Mouse (Mus musculus) intestine, postnatal 0 days (tissue): ENCODE measurements around the gene Phlda1. TPM values are rescaled to one million over a fixed set of nuclear protein-coding genes. Genes with fewer than 3 reads are reported as not detected.
A peak's percentile ranks its signal among the peaks of the same experiment; 100 is the strongest.

Experiments used
- ATAC-seq: fragments of 200-750 bp; cut with Nextera tagmentation; 2 replicates; pipeline ENCODE4 v1.8.0; 2017; ENCODE audit warnings: mild to moderate bottlenecking, moderate TSS enrichment, moderate library complexity
- H3K27ac ChIP-seq: fragments of 300-500 bp; sonication (generic); 2 replicates; pipeline ENCODE4 v1.5.1; 2014; ENCODE audit warnings: mild to moderate bottlenecking, low read depth, low read length, moderate library complexity
- H3K27me3 ChIP-seq: fragments of 300-500 bp; sonication (generic); replicated peaks from 2 replicates; pipeline ENCODE4 v1.6.1; 2014; ENCODE audit warnings: low read length, mixed read lengths; ENCODE audit not compliant: control insufficient read depth, insufficient read depth
- H3K36me3 ChIP-seq: fragments of 300-500 bp; sonication (generic); 2 replicates; pipeline ENCODE4 v1.6.1; 2014; ENCODE audit warnings: mild to moderate bottlenecking, moderate library complexity; ENCODE audit not compliant: control insufficient read depth, insufficient read depth
- H3K4me1 ChIP-seq: fragments of 300-500 bp; sonication (generic); replicated peaks from 2 replicates; pipeline ENCODE4 v1.6.1; 2014; ENCODE audit warnings: antibody characterized with exemption, low read length, mixed read lengths; ENCODE audit not compliant: control insufficient read depth, insufficient read depth
- H3K4me2 ChIP-seq: fragments of 300-500 bp; sonication (generic); replicated peaks from 2 replicates; pipeline ENCODE4 v1.6.1; 2014; ENCODE audit warnings: low read depth, mild to moderate bottlenecking, moderate library complexity
- H3K4me3 ChIP-seq: fragments of 300-500 bp; sonication (generic); 2 replicates; pipeline ENCODE4 v1.5.1; 2014; ENCODE audit warnings: low read depth, low read length
- H3K9ac ChIP-seq: fragments of 300-500 bp; sonication (generic); 2 replicates; pipeline ENCODE4 v1.6.1; 2014; ENCODE audit warnings: mild to moderate bottlenecking, low read depth, low read length
- H3K9me3 ChIP-seq: fragments of 300-500 bp; sonication (generic); 2 replicates; pipeline ENCODE4 v1.6.1; 2016; ENCODE audit warnings: mixed run types; ENCODE audit not compliant: control insufficient read depth
- CTCF ChIP-seq: sonication (generic); IDR thresholded peaks from 2 replicates; pipeline ENCODE4 v1.5.1; 2016; ENCODE audit warnings: low read depth, mild to moderate bottlenecking, control low read depth, antibody characterized with exemption, moderate library complexity
- WGBS: fragments of 180-500 bp; shearing (Covaris S2); extraction: QIAGEN DNeasy Blood & Tissue Kit; methylation state at CpG from one replicate; pipeline ENCODE4 v1.1.7; 2014; 5-methylcytosine and 5-hydroxymethylcytosine counted together
- polyA plus RNA-seq: library from polyadenylated mRNA; unstranded; fragments of >200 nt; fragmentation: Nextera tagmentation; extraction: Ambion mirVana; gene quantifications from 2 replicates; pipeline ENCODE4 v1.2.1, GENCODE M21; 2015

The Phlda1 gene
- polyA plus RNA-seq, 1 experiment from 2014 or later, result 21.4 TPM

DNA sequence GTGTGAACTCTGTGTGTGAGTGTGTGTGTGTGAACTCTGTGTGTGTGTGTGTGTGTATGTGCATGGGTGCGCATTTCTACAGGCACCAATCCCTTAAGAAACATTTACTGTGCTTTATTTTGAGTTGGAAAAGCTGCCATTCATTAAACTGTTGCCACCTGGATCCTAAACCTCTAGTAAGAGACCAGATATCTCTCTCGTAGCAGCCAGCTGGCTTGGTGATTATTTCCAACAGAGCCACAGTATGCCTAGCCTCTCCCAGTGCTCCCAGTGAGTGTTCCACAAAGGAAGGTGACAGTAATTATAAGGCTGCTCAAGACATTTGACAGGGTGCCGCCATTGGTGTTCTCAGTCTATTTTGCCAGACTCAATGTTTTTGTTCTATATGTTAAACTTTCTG, 14.5 kb downstream of the Phlda1 start:
- H3K4me2 ChIP-seq, result no peak overlapping the region
- TF ChIP-seq CTCF, result no peak
- H3K9ac ChIP-seq, result no peak overlapping the region
- ATAC-seq, result no peak
- no peaks in the 10 kb centered on the region for H3K27me3 ChIP-seq
- no peaks in the 10 kb centered on the region for H3K9me3 ChIP-seq
- H3K36me3 ChIP-seq, result no peaks in the 10 kb centered on the region
- peaks cover 5% of the 10 kb centered on the region; the same call in 1 of the 2 replicates for H3K4me1 ChIP-seq
- H3K27ac ChIP-seq, result no peak overlapping the region
- H3K4me3 ChIP-seq, result no peak overlapping the region
- 69% methylated on average over 3 of the region's 3 CpGs for WGBS

DNA sequence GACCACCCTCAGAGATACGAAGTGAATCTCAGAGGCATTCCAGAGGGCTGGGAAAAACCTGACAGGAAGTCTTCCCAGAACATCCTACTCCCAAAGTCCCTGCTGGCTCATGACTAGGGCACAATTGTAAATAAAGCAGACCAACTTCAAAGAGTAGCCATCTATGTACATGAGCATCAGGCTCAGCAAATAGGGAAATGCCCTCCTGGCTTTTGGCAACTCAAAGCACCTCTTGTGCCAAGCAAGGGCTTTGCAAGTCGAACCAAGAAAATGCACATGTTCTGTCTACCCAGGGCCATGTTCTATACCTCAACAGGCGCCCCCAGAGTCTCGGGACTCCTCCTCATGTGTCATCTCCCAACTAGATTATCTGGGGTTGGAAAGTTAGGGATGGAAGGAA, 15.6 kb downstream of the Phlda1 start:
- Histone ChIP-seq H3K9me3 (no peaks in the 10 kb centered on the region), H3K4me2 (no peak overlapping the region), H3K9ac (no peak overlapping the region), H3K27me3 (no peaks in the 10 kb centered on the region), H3K4me1 (peaks cover 3% of the 10 kb centered on the region; the same call in 1 of the 2 replicates), H3K4me3 (no peak overlapping the region), H3K36me3 (no peaks in the 10 kb centered on the region), H3K27ac (no peak overlapping the region)
- TF ChIP-seq CTCF, result no peak
- 72% methylated on average over 4 of the region's 4 CpGs for WGBS
- no peak for ATAC-seq

- no peak for ATAC-seq
- Histone ChIP-seq H3K4me1 (0 out of 2 replicates have a peak, but pooled peaks cover 3% of the 10 kb centered on the region), H3K27me3 (no peaks in the 10 kb centered on the region), H3K9me3 (no peaks in the 10 kb centered on the region), H3K36me3 (no peaks in the 10 kb centered on the region), H3K9ac (no peak overlapping the region), H3K27ac (no peak overlapping the region), H3K4me2 (no peak overlapping the region), H3K4me3 (no peak overlapping the region)
- 78% methylated on average over 4 of the region's 4 CpGs for WGBS
- no peak for TF ChIP-seq CTCF
These were observed 16.1 kb downstream of the Phlda1 start for GRCm38 (mm10) chr10:111522230-111522629.

GRCm38 (mm10) chr10:111523894-111524293, 17.8 kb downstream of the Phlda1 start:
- Histone ChIP-seq H3K9ac (no peak overlapping the region), H3K4me3 (no peak overlapping the region), H3K27ac (no peak overlapping the region), H3K4me2 (no peak overlapping the region), H3K36me3 (no peaks in the 10 kb centered on the region), H3K9me3 (no peaks in the 10 kb centered on the region), H3K4me1 (0 out of 2 replicates have a peak, but pooled peaks cover 3% of the 10 kb centered on the region), H3K27me3 (no peaks in the 10 kb centered on the region)
- no peak for TF ChIP-seq CTCF
- ATAC-seq, result no peak
- WGBS, result 89% methylated on average over 12 of the region's 12 CpGs

GRCm38 (mm10) chr10:111527057-111527456, 21.0 kb downstream of the Phlda1 start:
- H3K4me2 ChIP-seq, result no peak overlapping the region
- H3K4me1 ChIP-seq, result no peaks in the 10 kb centered on the region
- no peak overlapping the region for H3K4me3 ChIP-seq
- 54% methylated on average over 5 of the region's 5 CpGs for WGBS
- no peak for ATAC-seq
- no peaks in the 10 kb centered on the region for H3K27me3 ChIP-seq
- TF ChIP-seq CTCF, result no peak
- no peak overlapping the region for H3K9ac ChIP-seq
- no peaks in the 10 kb centered on the region for H3K36me3 ChIP-seq
- H3K27ac ChIP-seq, result no peak overlapping the region
- H3K9me3 ChIP-seq, result no peaks in the 10 kb centered on the region

DNA sequence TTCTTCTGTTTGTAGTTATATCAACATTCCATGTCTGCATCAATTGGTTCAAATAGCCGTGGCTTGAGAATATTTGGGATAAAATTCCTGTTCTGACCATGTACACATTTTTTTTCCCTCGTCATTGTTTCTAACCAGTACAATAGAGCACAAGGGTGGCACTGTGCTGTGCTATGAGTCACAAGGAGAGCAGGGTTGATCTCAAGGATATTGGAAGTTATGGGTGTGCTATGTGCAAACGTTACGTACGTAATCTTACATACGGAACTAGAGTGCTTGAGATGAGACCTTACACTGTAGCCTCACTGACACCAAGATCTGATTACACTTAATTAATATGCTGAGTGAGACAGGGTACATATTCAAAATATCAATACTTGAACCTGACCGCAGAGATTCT, 21.5 kb downstream of the Phlda1 start:
- no peak for TF ChIP-seq CTCF
- no peaks in the 10 kb centered on the region for H3K4me1 ChIP-seq
- no peaks in the 10 kb centered on the region for H3K9me3 ChIP-seq
- peak; percentile 35; the same call in 1 of the 2 replicates for ATAC-seq
- H3K4me2 ChIP-seq, result no peak overlapping the region
- no peaks in the 10 kb centered on the region for H3K27me3 ChIP-seq
- H3K36me3 ChIP-seq, result no peaks in the 10 kb centered on the region
- no peak overlapping the region for H3K4me3 ChIP-seq
- H3K9ac ChIP-seq, result no peak overlapping the region
- 68% methylated on average over 7 of the region's 7 CpGs for WGBS
- no peak overlapping the region for H3K27ac ChIP-seq

DNA sequence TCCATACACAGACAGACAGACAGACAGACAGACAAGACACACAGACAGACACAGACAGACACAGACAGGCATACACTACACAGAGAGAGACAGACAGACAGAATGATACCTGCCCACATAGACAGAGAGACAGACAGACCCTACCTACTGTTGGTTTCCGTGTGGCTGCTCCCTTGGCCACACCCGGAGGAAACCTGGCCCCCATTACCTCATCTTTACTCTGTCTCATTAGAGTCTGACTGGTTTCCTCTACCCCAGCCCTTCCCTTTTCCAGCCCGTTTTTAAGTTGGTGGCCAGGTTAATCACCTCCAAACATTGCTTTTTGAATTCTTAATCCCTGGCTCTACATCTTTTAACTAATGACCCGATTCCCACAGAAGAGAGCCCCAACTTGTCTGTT, 22.2 kb downstream of the Phlda1 start:
- no peaks in the 10 kb centered on the region for H3K36me3 ChIP-seq
- no peaks in the 10 kb centered on the region for H3K4me1 ChIP-seq
- ATAC-seq, result no peak; the same call in 1 of the 2 replicates
- TF ChIP-seq CTCF, result no peak
- H3K27ac ChIP-seq, result no peak overlapping the region
- WGBS, result 51% methylated on average over 4 of the region's 4 CpGs
- H3K27me3 ChIP-seq, result no peaks in the 10 kb centered on the region
- H3K4me3 ChIP-seq, result no peak overlapping the region
- H3K9ac ChIP-seq, result no peak overlapping the region
- H3K4me2 ChIP-seq, result no peak overlapping the region
- no peaks in the 10 kb centered on the region for H3K9me3 ChIP-seq
